In genomic region chr3:98197711-98198532, GRCm38 (mm10) we compare ENCODE assay signal across 9 mouse cellular contexts. TPM values are rescaled to one million over a fixed set of nuclear protein-coding genes. Genes with fewer than 3 reads are reported as not detected.
DNase-seq lines count a peak whose midpoint lies in the region; ATAC-seq lines count a peak whose summit lies in the region.
"Had no signal": no experiment of that assay in that cellular context is flagged by ENCODE, and none has a peak within 500 bp of the region (broad histone marks: within the 10 kb centered on the region; RNA-seq: fewer than 3 reads in every experiment).

No protein-coding gene starts in this region.

- no peaks in the 10 kb centered on the region for H3K36me3 ChIP-seq in neural tube, embryonic 13.5 days

- H3K27me3 ChIP-seq in neural tube, embryonic 13.5 days, result no peaks in the 10 kb centered on the region

- ATAC-seq in neural tube, embryonic 13.5 days (ENCODE audit: low read depth), result peak; percentile 72
- ATAC-seq in activated CD4-positive, CD25-positive, alpha-beta regulatory T cell, adult 4 months, result no peak

- peak; percentile 10 for DNase-seq in layer of hippocampus, adult 11-12 months (ENCODE audit: low spot score)
- no peak for DNase-seq in layer of hippocampus, adult 18-20 months (ENCODE audit: low spot score in 2 of 2)
- peak; percentile 80 for DNase-seq in embryo, embryonic 10.5 days (ENCODE audit: low spot score)
- DNase-seq in kidney, postnatal 4 days, result peak; percentile 40 to 66
- DNase-seq in adrenal gland, postnatal 4 days (ENCODE audit: low spot score in 2 of 2), result no peak
- no peak for DNase-seq in B cell, adult 2 months

- H3K9me3 ChIP-seq in neural tube, embryonic 13.5 days, result no peaks in the 10 kb centered on the region

- no peak overlapping the region for H3K4me2 ChIP-seq in neural tube, embryonic 13.5 days

- no peak overlapping the region for H3K9ac ChIP-seq in neural tube, embryonic 13.5 days

- H3K4me3 ChIP-seq in neural tube, embryonic 13.5 days, result no peak overlapping the region

- peaks cover 13% of the 10 kb centered on the region for H3K4me1 ChIP-seq in neural tube, embryonic 13.5 days (replicated peaks)

- WGBS in neural tube, embryonic 13.5 days, result 8% methylated on average over 9 of the region's 9 CpGs

- H3K27ac ChIP-seq in neural tube, embryonic 13.5 days (replicated peaks), result 0 out of 2 replicates have a peak overlapping the region, but pooled peaks have one; percentile 23

RNA-seq across cellular contexts. Expression of gene Reg4, which starts 24.0 kb away (rescaled TPM):
- not detected for total RNA-seq in layer of hippocampus, adult 18-20 months (2021)
- polyA plus RNA-seq in neural tube, embryonic 13.5 days (2015; fragmentation: Nextera tagmentation; extraction: Ambion mirVana), result not detected in 2 replicates
- not detected for total RNA-seq in adrenal gland, postnatal 4 days (2021)
- polyA plus RNA-seq in activated CD4-positive, CD25-positive, alpha-beta regulatory T cell, adult 4 months (2017; shearing (Covaris generic)), result not detected
- total RNA-seq: layer of hippocampus, postnatal 25 days had no signal

RNA-seq across cellular contexts. Expression of gene Adam30, which starts 37.5 kb away (rescaled TPM):
- not detected for total RNA-seq in layer of hippocampus, adult 18-20 months (2021)
- not detected in 2 replicates for polyA plus RNA-seq in neural tube, embryonic 13.5 days (2015; fragmentation: Nextera tagmentation; extraction: Ambion mirVana)
- total RNA-seq in adrenal gland, postnatal 4 days (2021), result not detected
- not detected for polyA plus RNA-seq in activated CD4-positive, CD25-positive, alpha-beta regulatory T cell, adult 4 months (2017; shearing (Covaris generic))
- total RNA-seq: layer of hippocampus, postnatal 25 days had no signal

Comparison
In these comparisons a context has a peak if more than half of its experiments do, and no peak if none do; other contexts are left out.
1. DNase-seq: peak in layer of hippocampus, adult 11-12 months (single experiment), embryo, embryonic 10.5 days (single experiment) and kidney, postnatal 4 days (2 of 2); none in layer of hippocampus, adult 18-20 months (0 of 2), adrenal gland, postnatal 4 days (0 of 2) and B cell, adult 2 months (0 of 2).